Mouse (Mus musculus) intestine, postnatal 0 days (tissue): Measurements from ENCODE around the gene Rab7. TPM values are rescaled to one million over a fixed set of nuclear protein-coding genes. Genes with fewer than 3 reads are reported as not detected.

Source experiments
- ATAC-seq: fragments of 200-750 bp; cut with Nextera tagmentation; 2 replicates; pipeline ENCODE4 v1.8.0; 2017; ENCODE audit warnings: mild to moderate bottlenecking, moderate TSS enrichment, moderate library complexity
- H3K27ac ChIP-seq: fragments of 300-500 bp; sonication (generic); 2 replicates; pipeline ENCODE4 v1.5.1; 2014; ENCODE audit warnings: mild to moderate bottlenecking, low read depth, low read length, moderate library complexity
- H3K27me3 ChIP-seq: fragments of 300-500 bp; sonication (generic); replicated peaks from 2 replicates; pipeline ENCODE4 v1.6.1; 2014; ENCODE audit warnings: low read length, mixed read lengths; ENCODE audit not compliant: control insufficient read depth, insufficient read depth
- H3K36me3 ChIP-seq: fragments of 300-500 bp; sonication (generic); 2 replicates; pipeline ENCODE4 v1.6.1; 2014; ENCODE audit warnings: mild to moderate bottlenecking, moderate library complexity; ENCODE audit not compliant: control insufficient read depth, insufficient read depth
- H3K4me1 ChIP-seq: fragments of 300-500 bp; sonication (generic); replicated peaks from 2 replicates; pipeline ENCODE4 v1.6.1; 2014; ENCODE audit warnings: antibody characterized with exemption, low read length, mixed read lengths; ENCODE audit not compliant: control insufficient read depth, insufficient read depth
- H3K4me2 ChIP-seq: fragments of 300-500 bp; sonication (generic); replicated peaks from 2 replicates; pipeline ENCODE4 v1.6.1; 2014; ENCODE audit warnings: low read depth, mild to moderate bottlenecking, moderate library complexity
- H3K4me3 ChIP-seq: fragments of 300-500 bp; sonication (generic); 2 replicates; pipeline ENCODE4 v1.5.1; 2014; ENCODE audit warnings: low read depth, low read length
- H3K9ac ChIP-seq: fragments of 300-500 bp; sonication (generic); 2 replicates; pipeline ENCODE4 v1.6.1; 2014; ENCODE audit warnings: mild to moderate bottlenecking, low read depth, low read length
- H3K9me3 ChIP-seq: fragments of 300-500 bp; sonication (generic); 2 replicates; pipeline ENCODE4 v1.6.1; 2016; ENCODE audit warnings: mixed run types; ENCODE audit not compliant: control insufficient read depth
- CTCF ChIP-seq: sonication (generic); IDR thresholded peaks from 2 replicates; pipeline ENCODE4 v1.5.1; 2016; ENCODE audit warnings: low read depth, mild to moderate bottlenecking, control low read depth, antibody characterized with exemption, moderate library complexity
- WGBS: fragments of 180-500 bp; shearing (Covaris S2); extraction: QIAGEN DNeasy Blood & Tissue Kit; methylation state at CpG from one replicate; pipeline ENCODE4 v1.1.7; 2014; 5-methylcytosine and 5-hydroxymethylcytosine counted together
- polyA plus RNA-seq: library from polyadenylated mRNA; unstranded; fragments of >200 nt; fragmentation: Nextera tagmentation; extraction: Ambion mirVana; gene quantifications from 2 replicates; pipeline ENCODE4 v1.2.1, GENCODE M21; 2015

The Rab7 gene
- polyA plus RNA-seq, 1 experiment from 2014 or later: 226 TPM

- Histone ChIP-seq H3K27me3 (no peaks in the 10 kb centered on the region), H3K4me1 (no peaks in the 10 kb centered on the region), H3K9me3 (no peaks in the 10 kb centered on the region), H3K9ac (no peak overlapping the region), H3K4me2 (no peak overlapping the region), H3K4me3 (no peak overlapping the region), H3K27ac (no peak overlapping the region), H3K36me3 (peaks cover 11% of the 10 kb centered on the region)
- 97% methylated on average over 2 of the region's 2 CpGs for WGBS
- no peak for ATAC-seq
- no peak for TF ChIP-seq CTCF
Observed at GRCm38 (mm10) chr6:88030432-88030831, 14.6 kb downstream of the Rab7 start.

GRCm38 (mm10) chr6:88027390-88027789, 17.7 kb downstream of the Rab7 start:
- no peak overlapping the region for H3K4me3 ChIP-seq
- no peak for ATAC-seq
- H3K9ac ChIP-seq: no peak overlapping the region
- no peaks in the 10 kb centered on the region for H3K9me3 ChIP-seq
- no peak overlapping the region for H3K27ac ChIP-seq
- H3K27me3 ChIP-seq: no peaks in the 10 kb centered on the region
- no peak overlapping the region for H3K4me2 ChIP-seq
- H3K36me3 ChIP-seq: peaks cover 11% of the 10 kb centered on the region
- H3K4me1 ChIP-seq: no peaks in the 10 kb centered on the region
- 81% methylated on average over 5 of the region's 5 CpGs for WGBS
- no peak for TF ChIP-seq CTCF

GRCm38 (mm10) chr6:88023316-88023890, 21.7 kb downstream of the Rab7 start:
- Histone ChIP-seq H3K27me3 (no peaks in the 10 kb centered on the region), H3K4me3 (no peak overlapping the region), H3K4me1 (no peaks in the 10 kb centered on the region), H3K9me3 (no peaks in the 10 kb centered on the region), H3K36me3 (peaks cover 7% of the 10 kb centered on the region), H3K27ac (no peak overlapping the region), H3K4me2 (no peak overlapping the region), H3K9ac (no peak overlapping the region)
- no peak for ATAC-seq
- 81% methylated on average over 10 of the region's 10 CpGs for WGBS
- TF ChIP-seq CTCF: no peak

GRCm38 (mm10) chr6:88019154-88019553, 25.9 kb downstream of the Rab7 start:
- H3K27ac ChIP-seq: no peak overlapping the region
- 73% methylated on average over 2 of the region's 2 CpGs for WGBS
- no peaks in the 10 kb centered on the region for H3K4me1 ChIP-seq
- H3K27me3 ChIP-seq: no peaks in the 10 kb centered on the region
- H3K4me3 ChIP-seq: no peak overlapping the region
- H3K4me2 ChIP-seq: no peak overlapping the region
- no peak overlapping the region for H3K9ac ChIP-seq
- H3K36me3 ChIP-seq: no peaks in the 10 kb centered on the region
- H3K9me3 ChIP-seq: no peaks in the 10 kb centered on the region
- TF ChIP-seq CTCF: no peak
- no peak for ATAC-seq

GRCm38 (mm10) chr6:88017821-88018220, 27.2 kb downstream of the Rab7 start:
- TF ChIP-seq CTCF: no peak
- ATAC-seq: no peak
- no peak overlapping the region for H3K27ac ChIP-seq
- 68% methylated on average over 4 of the region's 4 CpGs for WGBS
- H3K4me1 ChIP-seq: no peaks in the 10 kb centered on the region
- H3K9me3 ChIP-seq: no peaks in the 10 kb centered on the region
- H3K4me3 ChIP-seq: no peak overlapping the region
- H3K36me3 ChIP-seq: peaks cover 8% of the 10 kb centered on the region
- no peaks in the 10 kb centered on the region for H3K27me3 ChIP-seq
- H3K9ac ChIP-seq: no peak overlapping the region
- H3K4me2 ChIP-seq: no peak overlapping the region

- Histone ChIP-seq H3K27ac (no peak overlapping the region), H3K36me3 (peaks cover 17% of the 10 kb centered on the region), H3K9me3 (no peaks in the 10 kb centered on the region), H3K9ac (no peak overlapping the region), H3K27me3 (no peaks in the 10 kb centered on the region), H3K4me2 (no peak overlapping the region), H3K4me3 (no peak overlapping the region), H3K4me1 (no peaks in the 10 kb centered on the region)
- 51% methylated on average over 2 of the region's 2 CpGs for WGBS
- TF ChIP-seq CTCF: no peak
- ATAC-seq: no peak
Observed at GRCm38 (mm10) chr6:88015797-88016196, 29.3 kb downstream of the Rab7 start.

- Histone ChIP-seq H3K4me3 (no peak overlapping the region), H3K36me3 (peaks cover 29% of the 10 kb centered on the region), H3K9me3 (no peaks in the 10 kb centered on the region), H3K27me3 (no peaks in the 10 kb centered on the region), H3K4me2 (no peak overlapping the region), H3K27ac (no peak overlapping the region), H3K9ac (no peak overlapping the region), H3K4me1 (no peaks in the 10 kb centered on the region)
- ATAC-seq: no peak
- TF ChIP-seq CTCF: no peak
- 89% methylated on average over 4 of the region's 4 CpGs for WGBS
Observed at GRCm38 (mm10) chr6:88013456-88013855, 31.6 kb downstream of the Rab7 start.
